Mouse (Mus musculus) liver, embryonic 12.5 days (tissue): ENCODE results near the gene Tcam1. TPM values are rescaled to one million over a fixed set of nuclear protein-coding genes. Genes with fewer than 3 reads are reported as not detected.
"Not testable (repeated sequence)": the region's sequence is repeated elsewhere in the genome, so short reads cannot be mapped to it uniquely, and the experiment has no call there.

Source experiments
- ATAC-seq: fragments of 200-750 bp; cut with Nextera tagmentation; 2 replicates; pipeline ENCODE4 v1.8.0; 2017; ENCODE audit warnings: moderate number of reproducible peaks, mild to moderate bottlenecking, moderate library complexity
- H3K27ac ChIP-seq: fragments of 300-500 bp; sonication (generic); 2 replicates; pipeline ENCODE4 v1.5.1; 2016; ENCODE audit warnings: mild to moderate bottlenecking
- H3K27me3 ChIP-seq: fragments of 300-500 bp; sonication (generic); replicated peaks from 2 replicates; pipeline ENCODE4 v1.6.1; 2016; ENCODE audit warnings: mild to moderate bottlenecking, moderate library complexity
- H3K36me3 ChIP-seq: fragments of 300-500 bp; sonication (generic); 2 replicates; pipeline ENCODE4 v1.6.1; 2016; ENCODE audit warnings: mild to moderate bottlenecking, moderate library complexity
- H3K4me1 ChIP-seq: fragments of 300-500 bp; sonication (generic); 2 replicates; pipeline ENCODE4 v1.6.1; 2016
- H3K4me2 ChIP-seq: fragments of 300-500 bp; sonication (generic); 2 replicates; pipeline ENCODE4 v1.6.1; 2016; ENCODE audit warnings: mild to moderate bottlenecking, moderate library complexity
- H3K4me3 ChIP-seq: fragments of 300-500 bp; sonication (generic); 2 replicates; pipeline ENCODE4 v1.5.1; 2016; ENCODE audit warnings: mild to moderate bottlenecking, moderate library complexity
- H3K9ac ChIP-seq: fragments of 300-500 bp; sonication (generic); 2 replicates; pipeline ENCODE4 v1.6.1; 2016; ENCODE audit warnings: mild to moderate bottlenecking, moderate library complexity
- H3K9me3 ChIP-seq: fragments of 300-500 bp; sonication (generic); replicated peaks from 2 replicates; pipeline ENCODE4 v1.6.1; 2016; ENCODE audit warnings: mild to moderate bottlenecking, moderate library complexity
- WGBS: fragments of 180-500 bp; shearing (Covaris S2); methylation state at CpG from one replicate; pipeline ENCODE4 v1.1.7; 2016; ENCODE audit not compliant: insufficient replicate concordance; 5-methylcytosine and 5-hydroxymethylcytosine counted together
- polyA plus RNA-seq: library from polyadenylated mRNA; unstranded; fragments of >200 nt; fragmentation: Nextera tagmentation; extraction: Ambion mirVana; gene quantifications from 2 replicates; pipeline ENCODE4 v1.2.1, GENCODE M21; 2016

Gene Tcam1
- 0.57 and 0.83 TPM in 2 replicates for polyA plus RNA-seq

GRCm38 (mm10) chr11:106276454-106276853 is at the start of gene Tcam1:
Gene Tcam1 (plus strand): TSS chr11:106276672.
- no peaks in the 10 kb centered on the region for H3K9me3 ChIP-seq
- no peaks in the 10 kb centered on the region for H3K36me3 ChIP-seq
- H3K4me3 ChIP-seq, result 0 out of 2 replicates have a peak within 1 kb of the TSS, but pooled peaks have one; percentile 19
- 0 out of 2 replicates have a peak within 1 kb of the TSS, but pooled peaks have one; percentile 7 for H3K27ac ChIP-seq
- no peak within 1 kb of the TSS for H3K9ac ChIP-seq
- peak within 1 kb of the TSS; percentile 53 for H3K4me2 ChIP-seq
- WGBS, result 5% methylated on average over 25 of the region's 25 CpGs
- H3K27me3 ChIP-seq, result peaks cover 9% of the 10 kb centered on the region
- no peak for ATAC-seq
- H3K4me1 ChIP-seq, result peaks cover 33% of the 10 kb centered on the region

- H3K9ac ChIP-seq, H3K27me3 ChIP-seq, ATAC-seq, H3K4me1 ChIP-seq, H3K27ac ChIP-seq, H3K4me3 ChIP-seq, H3K4me2 ChIP-seq, H3K9me3 ChIP-seq: not testable (repeated sequence)
- WGBS, result 73% methylated on average over 8 of the region's 8 CpGs
- peaks cover 85% of the 10 kb centered on the region for H3K36me3 ChIP-seq
Observed at GRCm38 (mm10) chr11:106233978-106234377, 42.5 kb upstream of the Tcam1 start.

- Histone ChIP-seq H3K36me3 (peaks cover 100% of the 10 kb centered on the region), H3K9me3 (no peaks in the 10 kb centered on the region), H3K27ac (no peak overlapping the region), H3K9ac (no peak overlapping the region), H3K4me2 (no peak overlapping the region), H3K27me3 (no peaks in the 10 kb centered on the region), H3K4me3 (no peak overlapping the region), H3K4me1 (no peaks in the 10 kb centered on the region)
- ATAC-seq, result no peak
- 92% methylated on average over 1 of the region's 1 CpGs for WGBS
Observed at GRCm38 (mm10) chr11:106246834-106247233, 29.6 kb upstream of the Tcam1 start.

- H3K9me3 ChIP-seq, result no peaks in the 10 kb centered on the region
Observed at GRCm38 (mm10) chr11:106249326-106249725, 27.1 kb upstream of the Tcam1 start.

GRCm38 (mm10) chr11:106254767-106255166 is 21.7 kb upstream of the Tcam1 start:
- WGBS, result 6% methylated on average over 2 of the region's 2 CpGs
- Histone ChIP-seq H3K4me3 (peak overlapping the region; percentile 79), H3K9ac (peak overlapping the region; percentile 85), H3K9me3 (no peaks in the 10 kb centered on the region), H3K36me3 (peaks cover 76% of the 10 kb centered on the region), H3K4me2 (peak overlapping the region; percentile 81), H3K27ac (peak overlapping the region; percentile 86; the same call in 1 of the 2 replicates), H3K4me1 (peaks cover 35% of the 10 kb centered on the region), H3K27me3 (no peaks in the 10 kb centered on the region)
- no peak for ATAC-seq

More at GRCm38 (mm10) chr11:106249326-106249725, 27.1 kb upstream of the Tcam1 start:
- no peak for ATAC-seq
- WGBS, result 81% methylated on average over 7 of the region's 7 CpGs
- Histone ChIP-seq H3K4me2 (no peak overlapping the region), H3K27me3 (no peaks in the 10 kb centered on the region), H3K27ac (no peak overlapping the region), H3K36me3 (peaks cover 100% of the 10 kb centered on the region), H3K9ac (no peak overlapping the region), H3K4me1 (peaks cover 9% of the 10 kb centered on the region), H3K4me3 (no peak overlapping the region)

DNA sequence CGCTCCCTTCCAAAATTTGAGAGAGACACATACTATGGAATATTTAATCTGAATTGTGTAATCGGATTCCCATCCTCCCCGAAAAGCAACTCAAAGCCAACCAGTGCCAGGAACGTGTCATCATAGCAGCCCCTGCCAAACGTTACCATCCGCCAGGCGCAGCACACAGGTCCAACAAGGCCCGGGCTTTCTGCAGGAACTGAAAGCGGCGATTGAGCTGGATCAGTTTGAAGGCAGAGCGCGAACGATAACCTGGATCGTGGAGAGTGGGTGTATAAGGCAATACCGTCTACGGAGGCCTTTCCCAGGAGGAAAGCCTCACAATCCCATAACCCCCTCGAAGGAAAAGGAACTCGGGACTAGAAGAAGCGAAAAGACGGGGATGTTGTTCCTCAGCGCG is 21.3 kb upstream of the Tcam1 start:
- peak overlapping the region; percentile 86 for H3K27ac ChIP-seq
- peak overlapping the region; percentile 81 for H3K4me2 ChIP-seq
- peaks cover 35% of the 10 kb centered on the region for H3K4me1 ChIP-seq
- WGBS, result 1% methylated on average over 22 of the region's 22 CpGs
- no peaks in the 10 kb centered on the region for H3K9me3 ChIP-seq
- ATAC-seq, result no peak
- H3K4me3 ChIP-seq, result peak overlapping the region; percentile 79
- H3K9ac ChIP-seq, result peak overlapping the region; percentile 85
- H3K27me3 ChIP-seq, result no peaks in the 10 kb centered on the region
- peaks cover 75% of the 10 kb centered on the region for H3K36me3 ChIP-seq

DNA sequence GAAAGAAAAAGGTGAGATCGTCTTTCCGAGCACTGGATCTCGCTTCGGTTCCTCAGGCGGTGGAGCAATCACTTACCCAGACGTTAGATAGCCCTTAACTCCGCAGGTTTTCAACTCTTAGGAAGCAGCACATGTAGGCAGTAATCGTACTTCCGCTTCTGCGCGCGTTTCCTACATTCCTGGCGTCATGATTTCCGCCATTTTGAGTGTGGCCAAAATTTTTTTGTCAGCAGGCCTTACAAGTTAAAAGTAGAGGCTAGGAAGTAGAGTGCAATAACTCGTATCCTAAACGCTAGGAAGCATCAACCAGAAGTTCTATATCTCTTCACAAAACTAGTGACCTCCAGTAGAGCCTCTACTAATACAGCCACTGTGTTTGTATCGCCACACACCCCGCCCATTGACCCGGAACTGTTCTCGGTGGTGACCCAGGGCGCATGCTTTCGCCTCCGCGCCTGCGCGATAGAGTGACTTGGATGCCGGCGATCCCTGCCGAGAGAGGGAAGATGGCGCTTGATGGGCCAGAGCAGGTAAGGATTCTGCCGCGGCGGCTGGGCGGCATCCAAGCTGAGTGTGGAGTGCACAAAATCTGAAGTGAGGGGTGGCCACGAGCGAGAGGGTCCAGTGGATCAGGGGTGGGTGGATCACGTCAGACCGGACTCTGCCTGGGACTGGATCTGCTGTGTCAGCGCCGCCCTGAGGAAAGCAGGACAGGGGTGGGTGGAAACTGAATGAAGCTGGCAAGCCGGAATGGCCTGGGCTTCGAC is 20.6 kb upstream of the Tcam1 start, which contains the start of the genes Ftsj3 and Psmc5:
Gene Ftsj3, minus strand, starts transcription at position 395 of the 767 bp plus-strand sequence.
Gene Psmc5, plus strand, starts transcription at position 470 of the 767 bp plus-strand sequence.
- H3K36me3 ChIP-seq, result peaks cover 75% of the 10 kb centered on the region
- H3K9ac ChIP-seq, result peak within 1 kb of the TSS; percentile 85
- under 1% methylated on average over 42 of the region's 42 CpGs for WGBS
- ATAC-seq, result peak; percentile 96
- H3K4me2 ChIP-seq, result peak within 1 kb of the TSS; percentile 81
- H3K27ac ChIP-seq, result peak within 1 kb of the TSS; percentile 86
- peak within 1 kb of the TSS; percentile 79 for H3K4me3 ChIP-seq
- peaks cover 35% of the 10 kb centered on the region for H3K4me1 ChIP-seq
- no peaks in the 10 kb centered on the region for H3K27me3 ChIP-seq
- no peaks in the 10 kb centered on the region for H3K9me3 ChIP-seq

- peaks cover 35% of the 10 kb centered on the region for H3K4me1 ChIP-seq
- no peaks in the 10 kb centered on the region for H3K9me3 ChIP-seq
- H3K9ac ChIP-seq, result peak overlapping the region; percentile 85
- peak overlapping the region; percentile 86 for H3K27ac ChIP-seq
- peak overlapping the region; percentile 81 for H3K4me2 ChIP-seq
- peaks cover 75% of the 10 kb centered on the region for H3K36me3 ChIP-seq
- WGBS, result 48% methylated on average over 5 of the region's 5 CpGs
- no peaks in the 10 kb centered on the region for H3K27me3 ChIP-seq
- ATAC-seq, result no peak
- H3K4me3 ChIP-seq, result peak overlapping the region; percentile 79
Observed at GRCm38 (mm10) chr11:106256775-106257174, 19.7 kb upstream of the Tcam1 start.

GRCm38 (mm10) chr11:106260826-106261450 is 15.5 kb upstream of the Tcam1 start:
- 81% methylated on average over 14 of the region's 14 CpGs for WGBS
- H3K4me2 ChIP-seq, result no peak overlapping the region
- no peaks in the 10 kb centered on the region for H3K9me3 ChIP-seq
- H3K27me3 ChIP-seq, result no peaks in the 10 kb centered on the region
- no peak for ATAC-seq
- no peak overlapping the region for H3K4me3 ChIP-seq
- no peak overlapping the region for H3K27ac ChIP-seq
- H3K4me1 ChIP-seq, result peaks cover 17% of the 10 kb centered on the region
- peaks cover 88% of the 10 kb centered on the region for H3K36me3 ChIP-seq
- H3K9ac ChIP-seq, result no peak overlapping the region

DNA sequence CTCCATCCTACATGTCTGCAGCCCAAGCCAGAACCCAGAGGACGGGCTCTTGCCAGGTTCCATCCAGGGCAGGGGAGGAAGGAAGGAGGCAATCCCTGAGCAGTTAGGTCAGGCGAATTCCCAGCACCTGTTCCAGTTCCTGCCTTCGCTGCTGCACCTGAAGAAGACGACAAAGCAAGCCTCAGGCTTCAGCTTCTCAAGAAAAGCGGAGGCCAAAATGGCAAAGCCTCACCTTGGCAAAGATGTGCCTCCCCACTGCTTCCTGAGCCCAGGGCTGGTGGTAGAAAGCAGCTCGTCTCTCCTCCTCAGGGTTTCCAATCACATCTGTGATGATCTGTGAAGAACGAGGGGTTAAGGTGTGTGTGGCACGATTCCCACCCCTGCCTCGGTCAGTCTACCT is 12.5 kb upstream of the Tcam1 start:
- no peak overlapping the region for H3K27ac ChIP-seq
- H3K4me1 ChIP-seq, result peaks cover 20% of the 10 kb centered on the region
- H3K36me3 ChIP-seq, result peaks cover 97% of the 10 kb centered on the region
- H3K9ac ChIP-seq, result no peak overlapping the region
- no peak for ATAC-seq
- no peaks in the 10 kb centered on the region for H3K9me3 ChIP-seq
- no peaks in the 10 kb centered on the region for H3K27me3 ChIP-seq
- H3K4me2 ChIP-seq, result no peak overlapping the region
- WGBS, result 76% methylated on average over 9 of the region's 9 CpGs
- H3K4me3 ChIP-seq, result no peak overlapping the region

DNA sequence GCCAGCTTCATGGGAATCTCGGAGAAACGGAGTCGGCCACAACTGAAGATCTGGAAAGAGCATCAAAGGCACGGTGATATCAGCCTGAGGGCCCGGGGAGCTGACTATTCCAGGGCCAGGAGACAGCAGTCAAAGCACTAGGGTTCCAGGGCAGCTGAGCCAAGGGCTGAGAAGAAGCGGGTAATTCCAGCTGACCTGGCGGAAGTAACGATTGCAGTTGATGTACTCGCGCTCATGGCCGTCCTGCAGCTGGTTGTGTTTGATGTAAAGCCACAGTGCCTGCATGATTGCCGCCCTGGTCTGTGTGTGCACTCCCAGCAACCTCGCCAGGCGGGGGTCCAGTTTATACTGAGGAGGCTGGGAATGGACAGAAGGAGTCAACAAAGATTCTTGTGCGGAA is 11.5 kb upstream of the Tcam1 start:
- Histone ChIP-seq H3K9me3 (no peaks in the 10 kb centered on the region), H3K9ac (no peak overlapping the region), H3K27ac (no peak overlapping the region), H3K27me3 (no peaks in the 10 kb centered on the region), H3K4me2 (no peak overlapping the region), H3K4me3 (no peak overlapping the region), H3K4me1 (peaks cover 27% of the 10 kb centered on the region), H3K36me3 (peaks cover 87% of the 10 kb centered on the region)
- no peak for ATAC-seq
- 89% methylated on average over 15 of the region's 15 CpGs for WGBS

DNA sequence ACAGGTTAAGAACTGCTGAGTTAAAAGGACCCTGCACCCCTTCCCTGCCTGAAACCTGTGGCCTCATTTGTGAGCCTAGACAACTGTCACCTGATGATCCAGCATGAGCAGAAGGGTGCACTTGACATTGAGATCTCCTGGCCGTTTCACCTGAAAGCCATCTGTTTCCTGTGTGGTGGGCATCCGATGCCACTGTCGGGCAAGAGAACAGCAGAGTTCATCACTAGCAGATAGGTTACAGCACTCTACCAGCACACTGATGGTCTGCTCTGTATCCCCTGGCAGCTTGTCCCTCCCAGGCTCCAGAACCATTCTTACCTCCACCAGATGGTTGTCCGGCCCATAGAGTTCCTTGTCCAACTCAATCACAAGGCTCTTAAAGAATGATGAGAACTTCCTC is 10.9 kb upstream of the Tcam1 start:
- Histone ChIP-seq H3K36me3 (peaks cover 85% of the 10 kb centered on the region), H3K9ac (no peak overlapping the region), H3K4me3 (no peak overlapping the region), H3K27me3 (no peaks in the 10 kb centered on the region), H3K27ac (no peak overlapping the region), H3K9me3 (no peaks in the 10 kb centered on the region), H3K4me1 (peaks cover 33% of the 10 kb centered on the region), H3K4me2 (no peak overlapping the region)
- no peak for ATAC-seq
- 74% methylated on average over 4 of the region's 4 CpGs for WGBS
